Mouse (Mus musculus): ENCODE results near the gene Eif4g1. TPM values are rescaled to one million over a fixed set of nuclear protein-coding genes. Genes with fewer than 3 reads are reported as not detected.

The Eif4g1 gene
- polyA plus RNA-seq, 1 experiment from 2014 or later, result 141 TPM

- Histone ChIP-seq H3K36me3 (no peaks in the 10 kb centered on the region), H3K4me1 (replicated peaks) (0 out of 2 replicates have a peak, but pooled peaks cover 9% of the 10 kb centered on the region), H3K27ac (replicated peaks) (no peak overlapping the region; the same call in none of the 2 replicates), H3K4me3 (no peak overlapping the region), H3K27me3 (no peaks in the 10 kb centered on the region), H3K4me2 (no peak overlapping the region; the same call in 1 of the 2 replicates), H3K9me3 (no peaks in the 10 kb centered on the region), H3K9ac (no peak overlapping the region)
- WGBS, result 69% methylated on average over 8 of the region's 8 CpGs
- ATAC-seq (ENCODE audit: low read depth), result peak; percentile 70
Observed at GRCm38 (mm10) chr16:20638367-20638766, 29.7 kb upstream of the Eif4g1 start.

GRCm38 (mm10) chr16:20642161-20642560 lies 26.0 kb upstream of the Eif4g1 start:
- no peak overlapping the region for H3K4me2 ChIP-seq
- no peaks in the 10 kb centered on the region for H3K27me3 ChIP-seq
- H3K4me1 ChIP-seq (replicated peaks), result 0 out of 2 replicates have a peak, but pooled peaks cover 9% of the 10 kb centered on the region
- no peak overlapping the region for H3K27ac ChIP-seq (replicated peaks)
- H3K9ac ChIP-seq, result no peak overlapping the region
- 2% methylated on average over 8 of the region's 8 CpGs for WGBS
- H3K9me3 ChIP-seq, result no peaks in the 10 kb centered on the region
- peak; percentile 37; the same call in 1 of the 2 replicates for ATAC-seq (ENCODE audit: low read depth)
- no peak overlapping the region for H3K4me3 ChIP-seq
- no peaks in the 10 kb centered on the region for H3K36me3 ChIP-seq

GRCm38 (mm10) chr16:20643911-20644310 lies 24.2 kb upstream of the Eif4g1 start:
- Histone ChIP-seq H3K27me3 (no peaks in the 10 kb centered on the region), H3K9ac (no peak overlapping the region; the same call in 1 of the 2 replicates), H3K9me3 (no peaks in the 10 kb centered on the region), H3K4me3 (no peak overlapping the region), H3K4me1 (replicated peaks) (0 out of 2 replicates have a peak, but pooled peaks cover under 1% of the 10 kb centered on the region), H3K27ac (replicated peaks) (no peak overlapping the region), H3K4me2 (no peak overlapping the region), H3K36me3 (no peaks in the 10 kb centered on the region)
- no peak for ATAC-seq (ENCODE audit: low read depth)
- 87% methylated on average over 7 of the region's 7 CpGs for WGBS

- Histone ChIP-seq H3K4me3 (peak within 1 kb of the TSS; percentile 86), H3K27me3 (no peaks in the 10 kb centered on the region), H3K27ac (replicated peaks) (peak within 1 kb of the TSS; percentile 88), H3K4me1 (replicated peaks) (peaks cover 19% of the 10 kb centered on the region), H3K4me2 (peak within 1 kb of the TSS; percentile 80), H3K9ac (peak within 1 kb of the TSS; percentile 93), H3K9me3 (no peaks in the 10 kb centered on the region), H3K36me3 (peaks cover 20% of the 10 kb centered on the region)
- 2% methylated on average over 46 of the region's 46 CpGs for WGBS
- peak; percentile 96 for ATAC-seq (ENCODE audit: low read depth)
Observed at GRCm38 (mm10) chr16:20651076-20651946, 16.8 kb upstream of the Eif4g1 start, which contains the start of gene Psmd2. TSS of gene Psmd2 (plus strand) at chr16:20651652.

- Histone ChIP-seq H3K9me3 (no peaks in the 10 kb centered on the region), H3K4me2 (peak overlapping the region; percentile 80), H3K4me3 (peak overlapping the region; percentile 86), H3K9ac (peak overlapping the region; percentile 93), H3K36me3 (peaks cover 26% of the 10 kb centered on the region), H3K27ac (replicated peaks) (peak overlapping the region; percentile 88), H3K27me3 (no peaks in the 10 kb centered on the region), H3K4me1 (replicated peaks) (peaks cover 19% of the 10 kb centered on the region)
- ATAC-seq (ENCODE audit: low read depth), result no peak
- WGBS, result 10% methylated on average over 12 of the region's 12 CpGs
Observed at GRCm38 (mm10) chr16:20651947-20652310, 16.2 kb upstream of the Eif4g1 start.

GRCm38 (mm10) chr16:20653315-20653714 lies 14.8 kb upstream of the Eif4g1 start:
- Histone ChIP-seq H3K36me3 (peaks cover 40% of the 10 kb centered on the region), H3K4me2 (peak overlapping the region; percentile 80), H3K27me3 (no peaks in the 10 kb centered on the region), H3K27ac (replicated peaks) (no peak overlapping the region), H3K4me1 (replicated peaks) (peaks cover 19% of the 10 kb centered on the region), H3K4me3 (0 out of 2 replicates have a peak overlapping the region, but pooled peaks have one; percentile 86), H3K9ac (no peak overlapping the region), H3K9me3 (no peaks in the 10 kb centered on the region)
- no peak for ATAC-seq (ENCODE audit: low read depth)
- WGBS, result 62% methylated on average over 2 of the region's 2 CpGs

GRCm38 (mm10) chr16:20657661-20658060 lies 10.5 kb upstream of the Eif4g1 start:
- WGBS, result 88% methylated on average over 4 of the region's 4 CpGs
- peaks cover 83% of the 10 kb centered on the region for H3K36me3 ChIP-seq
- H3K9ac ChIP-seq, result no peak overlapping the region

GRCm38 (mm10) chr16:20670291-20670690 lies 2.2 kb downstream of the Eif4g1 start:
- no peak overlapping the region for H3K4me3 ChIP-seq
- H3K36me3 ChIP-seq, result peaks cover 15% of the 10 kb centered on the region
- H3K9me3 ChIP-seq, result no peaks in the 10 kb centered on the region
- no peak overlapping the region for H3K9ac ChIP-seq
- no peak overlapping the region for H3K27ac ChIP-seq (replicated peaks)
- ATAC-seq (ENCODE audit: low read depth), result no peak
- H3K4me1 ChIP-seq (replicated peaks), result peaks cover 25% of the 10 kb centered on the region
- H3K27me3 ChIP-seq, result no peaks in the 10 kb centered on the region
- no peak overlapping the region for H3K4me2 ChIP-seq
- WGBS, result 88% methylated on average over 3 of the region's 3 CpGs

More at GRCm38 (mm10) chr16:20657661-20658060, 10.5 kb upstream of the Eif4g1 start:
- Histone ChIP-seq H3K9me3 (no peaks in the 10 kb centered on the region), H3K4me3 (no peak overlapping the region), H3K27me3 (no peaks in the 10 kb centered on the region), H3K4me2 (no peak overlapping the region), H3K4me1 (replicated peaks) (peaks cover 8% of the 10 kb centered on the region), H3K27ac (replicated peaks) (no peak overlapping the region)
- ATAC-seq (ENCODE audit: low read depth), result no peak

- H3K27me3 ChIP-seq, result no peaks in the 10 kb centered on the region
- H3K4me2 ChIP-seq, result peak overlapping the region; percentile 95
- peak overlapping the region; percentile 46; the same call in 1 of the 2 replicates for H3K9ac ChIP-seq
- WGBS, result 29% methylated on average over 6 of the region's 6 CpGs
- H3K9me3 ChIP-seq, result no peaks in the 10 kb centered on the region
- peak overlapping the region; percentile 81 for H3K4me3 ChIP-seq
- peaks cover 24% of the 10 kb centered on the region for H3K36me3 ChIP-seq
- ATAC-seq (ENCODE audit: low read depth), result no peak
- H3K27ac ChIP-seq (replicated peaks), result no peak overlapping the region
- peaks cover 29% of the 10 kb centered on the region for H3K4me1 ChIP-seq (replicated peaks)
Observed at GRCm38 (mm10) chr16:20671886-20672285, 3.8 kb downstream of the Eif4g1 start.

- Histone ChIP-seq H3K4me1 (replicated peaks) (peaks cover 29% of the 10 kb centered on the region), H3K9ac (peak overlapping the region; percentile 93), H3K4me2 (peak overlapping the region; percentile 95), H3K9me3 (no peaks in the 10 kb centered on the region), H3K27ac (replicated peaks) (peak overlapping the region; percentile 93), H3K36me3 (peaks cover 30% of the 10 kb centered on the region), H3K27me3 (no peaks in the 10 kb centered on the region), H3K4me3 (peak overlapping the region; percentile 81)
- ATAC-seq (ENCODE audit: low read depth), result peak; percentile 97
- 0% methylated on average over 38 of the region's 38 CpGs for WGBS
Observed at GRCm38 (mm10) chr16:20672500-20672902, 4.4 kb downstream of the Eif4g1 start.

- Histone ChIP-seq H3K27ac (replicated peaks) (peak overlapping the region; percentile 93), H3K27me3 (no peaks in the 10 kb centered on the region), H3K4me2 (peak overlapping the region; percentile 95), H3K4me3 (peak overlapping the region; percentile 81), H3K36me3 (peaks cover 37% of the 10 kb centered on the region), H3K4me1 (replicated peaks) (peaks cover 29% of the 10 kb centered on the region), H3K9ac (peak overlapping the region; percentile 93), H3K9me3 (no peaks in the 10 kb centered on the region)
- peak; percentile 90 for ATAC-seq (ENCODE audit: low read depth)
- under 1% methylated on average over 64 of the region's 78 CpGs for WGBS
Observed at GRCm38 (mm10) chr16:20672965-20673705, 5.0 kb downstream of the Eif4g1 start.

Data from neural tube, embryonic 13.5 days (tissue).